Mouse (Mus musculus) monocyte, adult 5-6 weeks (primary cell): ENCODE results near the gene Hist1h4h. TPM values are rescaled to one million over a fixed set of nuclear protein-coding genes. Genes with fewer than 3 reads are reported as not detected.
"Not testable (repeated sequence)": the region's sequence is repeated elsewhere in the genome, so short reads cannot be mapped to it uniquely, and the experiment has no call there.

Experiments
- ATAC-seq: fragments of 153-309, 156-312 bp; replicated peaks from 2 replicates; pipeline ENCODE4 v1.8.0; 2017; ENCODE audit warnings: mild to moderate bottlenecking; ENCODE audit not compliant: low TSS enrichment, insufficient number of reproducible peaks, severe bottlenecking, poor library complexity, low FRiP score
- total RNA-seq: library from RNA; stranded (forward); fragments of 200-1000, 200-491, 200-594 nt; gene quantifications from 3 replicates; pipeline ENCODE4 v1.2.3, GENCODE M21; 2017

Hist1h4h gene
- total RNA-seq, 1 experiment from 2014 or later, result 24.5 TPM

- not testable (repeated sequence) for ATAC-seq
These were observed 40.8 kb downstream of the Hist1h4h start for GRCm38 (mm10) chr13:23571504-23572217.

DNA sequence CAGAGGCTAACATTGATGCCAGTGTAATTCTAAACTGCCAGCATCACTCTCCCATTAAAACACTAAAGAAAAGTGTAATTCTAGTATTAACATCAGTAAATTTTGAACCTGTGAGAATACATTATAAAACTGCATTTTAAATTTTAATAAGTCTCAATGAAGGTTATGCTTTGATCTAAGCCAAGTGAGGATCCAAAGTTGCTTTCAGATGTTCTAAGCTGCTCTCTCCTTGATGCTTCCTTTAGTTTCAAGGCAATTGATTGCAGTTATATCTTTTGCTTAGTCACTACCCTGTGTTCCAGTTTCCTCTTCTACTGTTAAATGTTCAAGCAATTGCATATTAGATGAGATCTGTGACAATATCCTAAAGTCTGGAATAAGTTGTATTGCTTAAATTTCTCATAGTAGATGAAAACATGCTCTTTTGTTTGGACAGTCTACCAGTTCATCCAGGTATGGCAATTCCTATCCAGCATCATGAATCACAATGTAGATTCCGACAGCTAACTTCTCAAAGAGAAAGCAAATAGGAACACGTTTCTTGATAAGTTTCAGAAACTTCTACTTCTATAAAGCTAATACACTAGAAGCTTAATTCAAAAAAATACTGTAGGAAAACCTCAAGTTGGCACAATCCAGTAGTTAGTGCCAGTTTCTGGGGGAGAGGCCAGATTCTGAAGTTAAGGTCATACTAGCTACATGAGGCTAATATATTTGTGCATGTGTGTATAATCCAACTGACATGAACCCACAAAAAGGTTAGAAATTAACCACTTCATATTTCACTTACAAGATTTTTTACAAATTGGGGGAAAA lies 41.6 kb downstream of the Hist1h4h start:
- no peak for ATAC-seq

- not testable (repeated sequence) for ATAC-seq
These were observed 42.4 kb downstream of the Hist1h4h start for GRCm38 (mm10) chr13:23573034-23573897.

DNA sequence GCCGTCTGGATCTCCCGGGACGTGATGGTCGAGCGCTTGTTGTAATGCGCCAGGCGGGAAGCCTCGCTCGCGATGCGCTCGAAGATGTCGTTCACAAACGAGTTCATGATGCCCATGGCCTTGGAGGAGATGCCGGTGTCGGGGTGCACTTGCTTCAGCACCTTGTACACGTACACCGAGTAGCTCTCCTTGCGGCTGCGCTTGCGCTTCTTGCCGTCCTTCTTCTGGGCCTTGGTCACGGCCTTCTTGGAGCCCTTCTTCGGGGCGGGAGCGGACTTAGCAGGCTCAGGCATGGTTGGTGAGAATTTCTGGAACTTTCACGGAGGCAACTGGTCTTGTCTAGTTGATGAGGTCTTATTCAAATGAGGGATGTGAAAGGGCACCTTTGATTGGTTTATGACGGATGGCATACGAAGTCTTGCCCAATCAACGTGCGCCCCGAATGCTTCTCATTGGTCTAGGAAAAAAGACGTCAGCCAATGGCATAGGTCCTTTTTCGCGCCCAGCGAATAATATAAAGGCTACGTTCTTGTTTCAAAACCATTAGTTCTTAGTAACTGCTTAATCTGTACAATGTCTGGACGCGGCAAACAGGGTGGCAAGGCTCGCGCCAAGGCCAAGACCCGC lies 43.2 kb downstream of the Hist1h4h start, which contains the start of the genes Hist1h2bf and Hist1h2ad:
Hist1h2bf (minus strand) TSS at position 299 of the 627 bp plus-strand sequence.
Hist1h2ad (plus strand) TSS at position 484 of the 627 bp plus-strand sequence.
- ATAC-seq, result peak; percentile 91

DNA sequence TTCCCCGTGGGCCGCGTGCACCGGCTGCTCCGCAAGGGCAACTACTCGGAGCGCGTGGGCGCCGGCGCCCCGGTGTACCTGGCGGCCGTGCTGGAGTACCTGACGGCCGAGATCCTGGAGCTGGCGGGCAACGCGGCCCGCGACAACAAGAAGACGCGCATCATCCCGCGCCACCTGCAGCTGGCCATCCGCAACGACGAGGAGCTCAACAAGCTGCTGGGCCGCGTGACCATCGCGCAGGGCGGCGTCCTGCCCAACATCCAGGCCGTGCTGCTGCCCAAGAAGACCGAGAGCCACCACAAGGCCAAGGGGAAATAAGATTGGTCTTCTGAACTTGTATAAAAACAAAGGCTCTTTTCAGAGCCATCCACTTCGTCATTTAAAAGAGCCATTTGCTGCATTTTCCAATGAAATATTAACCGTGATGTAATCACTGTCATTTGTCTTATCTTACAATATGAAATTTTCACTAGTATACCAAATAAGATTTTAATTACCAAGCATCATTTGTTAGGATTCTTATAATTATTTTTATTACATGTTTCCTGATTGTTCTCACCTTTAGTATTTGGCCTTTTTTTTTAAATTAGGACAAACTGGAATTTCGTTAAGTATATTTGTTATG lies 43.8 kb downstream of the Hist1h4h start:
- ATAC-seq, result not testable (repeated sequence)

DNA sequence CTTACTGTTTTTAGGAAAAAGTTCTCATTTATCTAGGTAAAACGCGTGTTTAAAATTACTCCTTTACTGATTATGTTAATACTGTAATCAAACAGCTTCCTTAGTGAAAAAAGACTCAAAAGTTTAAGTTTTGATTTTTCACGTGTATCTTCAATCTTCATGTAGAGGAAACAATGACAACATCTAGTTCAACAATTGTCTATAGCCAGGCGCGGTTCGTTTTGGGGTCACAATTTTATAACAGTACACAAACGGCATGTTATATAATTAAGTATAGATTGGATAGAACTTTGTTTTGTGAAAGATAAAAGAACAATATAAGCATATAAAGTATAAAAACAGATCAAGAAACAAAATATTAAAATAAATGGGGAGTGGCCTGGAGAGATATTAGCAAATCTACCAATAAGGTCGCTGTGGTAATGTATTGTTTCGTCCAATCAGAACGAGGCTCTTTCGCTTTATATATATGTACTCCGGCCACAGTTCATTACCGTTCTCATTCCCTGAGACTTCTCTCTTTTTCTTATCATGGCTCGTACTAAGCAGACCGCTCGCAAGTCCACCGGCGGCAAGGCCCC lies 44.5 kb downstream of the Hist1h4h start, which contains the start of gene Hist1h3d:
Hist1h3d (plus strand) TSS at position 493 of the 581 bp plus-strand sequence.
- ATAC-seq, result peak; percentile 78

- ATAC-seq, result not testable (repeated sequence)
These were observed 45.0 kb downstream of the Hist1h4h start for GRCm38 (mm10) chr13:23575864-23576313.

DNA sequence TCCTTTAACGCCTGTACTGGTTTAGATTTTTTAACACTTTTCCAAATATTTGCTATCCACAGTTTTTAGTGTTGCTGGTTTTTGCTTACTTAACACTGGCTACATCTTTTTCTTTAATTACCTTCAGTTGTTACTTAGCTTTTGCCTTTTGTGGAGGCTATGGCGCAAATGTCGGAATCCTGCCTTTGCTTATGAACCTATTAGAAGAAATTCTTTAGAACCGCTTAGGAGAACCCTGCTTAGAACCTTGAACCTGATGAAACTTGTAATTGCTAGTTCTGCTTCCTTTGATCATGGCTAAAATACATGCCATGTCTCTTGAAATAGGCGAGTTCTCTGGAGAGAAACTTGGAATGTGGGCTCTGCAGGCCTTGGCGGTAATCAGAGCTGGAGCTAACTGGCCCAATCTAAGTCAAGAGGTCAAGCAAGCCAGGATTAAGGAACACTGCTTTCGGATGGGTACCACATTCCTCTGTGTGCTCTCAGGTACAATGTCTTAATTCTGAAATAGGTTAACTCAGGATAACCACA lies 45.6 kb downstream of the Hist1h4h start:
- ATAC-seq, result no peak

GRCm38 (mm10) chr13:23576906-23577639 lies 46.2 kb downstream of the Hist1h4h start:
- ATAC-seq, result no peak

DNA sequence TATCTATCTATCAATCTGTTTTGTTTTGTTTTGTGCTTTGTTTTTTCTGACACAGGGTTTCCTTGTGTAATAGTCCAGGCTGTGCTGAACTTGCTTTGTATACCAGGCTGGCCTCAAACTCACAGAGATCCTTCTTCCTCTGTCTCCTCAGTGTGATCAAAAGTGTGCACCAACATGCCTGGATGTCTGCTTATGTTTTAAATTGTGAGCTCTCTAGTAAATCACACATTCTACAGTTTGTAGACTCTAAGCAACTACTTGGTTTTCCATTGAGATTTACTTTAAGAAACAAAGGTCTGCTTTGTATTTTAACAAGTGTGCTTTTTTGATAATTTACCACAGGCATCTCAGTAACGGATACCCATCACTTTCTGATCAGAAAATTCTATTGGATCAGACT lies 47.0 kb downstream of the Hist1h4h start:
- ATAC-seq, result no peak

Other genes starting within 250 kb of the Hist1h4h start
- gene Zfp322a, start 161.8 kb upstream of the Hist1h4h start, total RNA-seq, result 27.6 to 70.6 TPM (median 42.7 TPM) in 3 replicates
- gene Abt1, start 107.2 kb upstream of the Hist1h4h start, total RNA-seq, result 12.1 to 15.9 TPM (median 13.2 TPM) in 3 replicates
- gene Btn1a1, start 65.1 kb upstream of the Hist1h4h start, total RNA-seq, result not detected in 3 replicates
- gene Btn2a2, start 42.2 kb upstream of the Hist1h4h start, total RNA-seq, result not detected in 3 replicates
- gene Hist1h2af, start 2.9 kb downstream of the Hist1h4h start, total RNA-seq, result 1.4 to 11.6 TPM in 2 of 3 replicates, not detected in the other
- gene Hist1h3g, start 4.4 kb downstream of the Hist1h4h start, total RNA-seq, result not detected in 3 replicates
- 0.21 to 4.4 TPM (median 2.1 TPM) in 3 replicates for gene Hist1h2bh, start 12.3 kb downstream of the Hist1h4h start, total RNA-seq
- 0.53 to 21.8 TPM (median 16.4 TPM) in 3 replicates for gene Hist1h3f, start 13.0 kb downstream of the Hist1h4h start, total RNA-seq
- 42.2 to 123 TPM (median 49.9 TPM) in 3 replicates for gene Hist1h4f, start 20.6 kb downstream of the Hist1h4h start, total RNA-seq
- 16.3 to 25.9 TPM (median 21.9 TPM) in 3 replicates for gene Hist1h1d, start 22.2 kb downstream of the Hist1h4h start, total RNA-seq
- gene Hist1h3e, start 31.3 kb downstream of the Hist1h4h start, total RNA-seq, result 12.4 to 48.1 TPM (median 39.4 TPM) in 3 replicates
- 6.1 to 28.4 TPM (median 15.0 TPM) in 3 replicates for gene Hist1h2ae, start 40.2 kb downstream of the Hist1h4h start, total RNA-seq
- 86.4 to 193 TPM (median 86.9 TPM) in 3 replicates for gene Hist1h2bg, start 40.3 kb downstream of the Hist1h4h start, total RNA-seq
- 19.2 to 51.4 TPM (median 45.4 TPM) in 3 replicates for gene Hist1h2bf, start 43.1 kb downstream of the Hist1h4h start, total RNA-seq
- gene Hist1h2ad, start 43.3 kb downstream of the Hist1h4h start, total RNA-seq, result 1.5 to 92.8 TPM (median 16.7 TPM) in 3 replicates
- gene Hist1h3d, start 44.7 kb downstream of the Hist1h4h start, total RNA-seq, result 1.5 to 3.3 TPM (median 2.1 TPM) in 3 replicates
- 78.9 to 170 TPM (median 90.0 TPM) in 3 replicates for gene Hist1h4d, start 50.5 kb downstream of the Hist1h4h start, total RNA-seq
- 13.1 to 35.9 TPM (median 14.5 TPM) in 3 replicates for gene Hist1h2be, start 90.1 kb downstream of the Hist1h4h start, total RNA-seq
- 81.6 to 216 TPM (median 97.2 TPM) in 3 replicates for gene Hist1h1e, start 91.5 kb downstream of the Hist1h4h start, total RNA-seq
- gene Hist1h2ac, start 152.9 kb downstream of the Hist1h4h start, total RNA-seq, result 5.0 to 8.9 TPM (median 8.3 TPM) in 3 replicates
- gene Hist1h2bc, start 153.1 kb downstream of the Hist1h4h start, total RNA-seq, result 28.7 to 101 TPM (median 49.7 TPM) in 3 replicates
- gene Hist1h1t, start 164.8 kb downstream of the Hist1h4h start, total RNA-seq, result not detected in 3 replicates
- 82.1 to 150 TPM (median 93.5 TPM) in 3 replicates for gene Hist1h4c, start 167.4 kb downstream of the Hist1h4h start, total RNA-seq
- gene Hfe, start 179.8 kb downstream of the Hist1h4h start, total RNA-seq, result 90.6 to 170 TPM (median 150 TPM) in 3 replicates
- gene Hist1h1c, start 207.8 kb downstream of the Hist1h4h start, total RNA-seq, result 589 to 739 TPM (median 677 TPM) in 3 replicates
- gene Hist1h3c, start 214.6 kb downstream of the Hist1h4h start, total RNA-seq, result 6.8 TPM in 1 of 3 replicates, not detected in the others
- gene Hist1h2bb, start 215.7 kb downstream of the Hist1h4h start, total RNA-seq, result 151 to 300 TPM (median 178 TPM) in 3 replicates
- 64.3 to 74.6 TPM in 2 of 3 replicates, not detected in the other for gene Hist1h2ab, start 220.1 kb downstream of the Hist1h4h start, total RNA-seq
- gene Hist1h3b, start 221.2 kb downstream of the Hist1h4h start, total RNA-seq, result 9.7 TPM in 1 of 3 replicates, not detected in the others
- 10.8 to 62.1 TPM (median 12.1 TPM) in 3 replicates for gene Hist1h4b, start 226.0 kb downstream of the Hist1h4h start, total RNA-seq
- gene Hist1h4a, start 230.2 kb downstream of the Hist1h4h start, total RNA-seq, result 43.2 to 186 TPM (median 59.3 TPM) in 3 replicates
- gene Hist1h3a, start 231.3 kb downstream of the Hist1h4h start, total RNA-seq, result 4.6 to 86.2 TPM (median 18.3 TPM) in 3 replicates
- 55.4 to 86.3 TPM (median 64.8 TPM) in 3 replicates for gene Hist1h1a, start 232.6 kb downstream of the Hist1h4h start, total RNA-seq
- not detected in 3 replicates for gene Trim38, start 238.9 kb downstream of the Hist1h4h start, total RNA-seq